Mouse (Mus musculus) stomach, postnatal 0 days (tissue): ENCODE measurements around the gene Leo1. TPM values are rescaled to one million over a fixed set of nuclear protein-coding genes. Genes with fewer than 3 reads are reported as not detected.
A peak's percentile ranks its signal among the peaks of the same experiment; 100 is the strongest.

Experiments
- ATAC-seq: fragments of 200-750 bp; cut with Nextera tagmentation; 2 replicates; pipeline ENCODE4 v1.8.0; 2017; ENCODE audit not compliant: low FRiP score, low TSS enrichment
- DNase-seq: peaks from one replicate; pipeline ENCODE4 v3.0.0-alpha.2; 2016; ENCODE audit warnings: low spot score
- H3K27ac ChIP-seq: fragments of 300-500 bp; sonication (generic); replicated peaks from 2 replicates; pipeline ENCODE4 v1.5.1; 2014; ENCODE audit warnings: mild to moderate bottlenecking, control low read depth
- H3K27me3 ChIP-seq: fragments of 300-500 bp; sonication (generic); 2 replicates; pipeline ENCODE4 v1.6.1; 2014; ENCODE audit warnings: low read length; ENCODE audit not compliant: control insufficient read depth, insufficient read depth
- H3K36me3 ChIP-seq: fragments of 300-500 bp; sonication (generic); 2 replicates; pipeline ENCODE4 v1.6.1; 2014; ENCODE audit warnings: low read length, mixed read lengths; ENCODE audit not compliant: control insufficient read depth, insufficient read depth
- H3K4me1 ChIP-seq: fragments of 300-500 bp; sonication (generic); replicated peaks from 2 replicates; pipeline ENCODE4 v1.6.1; 2014; ENCODE audit warnings: antibody characterized with exemption; ENCODE audit not compliant: control insufficient read depth, insufficient read depth
- H3K4me2 ChIP-seq: fragments of 300-500 bp; sonication (generic); replicated peaks from 2 replicates; pipeline ENCODE4 v1.6.1; 2014; ENCODE audit warnings: low read depth, mild to moderate bottlenecking, control low read depth, moderate library complexity
- H3K4me3 ChIP-seq: fragments of 300-500 bp; sonication (generic); 2 replicates; pipeline ENCODE4 v1.5.1; 2014; ENCODE audit warnings: low read depth, low read length, control low read depth
- H3K9ac ChIP-seq: fragments of 300-500 bp; sonication (generic); 2 replicates; pipeline ENCODE4 v1.6.1; 2014; ENCODE audit warnings: mild to moderate bottlenecking, low read length, control low read depth, mixed read lengths
- H3K9me3 ChIP-seq: fragments of 300-500 bp; sonication (generic); 2 replicates; pipeline ENCODE4 v1.6.1; 2016; ENCODE audit warnings: low read length; ENCODE audit not compliant: control insufficient read depth
- CTCF ChIP-seq: IDR thresholded peaks from 2 replicates; pipeline ENCODE4 v1.5.1; 2016; ENCODE audit warnings: antibody characterized with exemption, low read depth, mild to moderate bottlenecking, moderate library complexity
- EP300 ChIP-seq: optimal IDR thresholded peaks from 2 replicates; pipeline ENCODE3; 2016; ENCODE audit warnings: antibody characterized with exemption
- whole genome bisulfite sequencing: fragments of 180-500 bp; shearing (Covaris S2); extraction: QIAGEN DNeasy Blood & Tissue Kit; methylation state at CpG from one replicate; pipeline ENCODE4 v1.1.7; 2014; 5-methylcytosine and 5-hydroxymethylcytosine counted together
- polyA plus RNA-seq: library from polyadenylated mRNA; unstranded; fragments of >200 nt; fragmentation: Nextera tagmentation; extraction: Ambion mirVana; gene quantifications from 2 replicates; pipeline ENCODE4 v1.2.1, GENCODE M21; 2015

Gene Leo1
- polyA plus RNA-seq, 1 experiment from 2014 or later, result 17.8 TPM

- no peak for TF ChIP-seq EP300
- no peak for TF ChIP-seq CTCF
- Histone ChIP-seq H3K4me2 (no peak overlapping the region), H3K27ac (no peak overlapping the region), H3K9ac (no peak overlapping the region), H3K4me1 (no peaks in the 10 kb centered on the region), H3K9me3 (no peaks in the 10 kb centered on the region), H3K36me3 (peaks cover 30% of the 10 kb centered on the region), H3K27me3 (no peaks in the 10 kb centered on the region), H3K4me3 (no peak overlapping the region)
- no peak for ATAC-seq
- 81% methylated on average over 6 of the region's 6 CpGs for WGBS
- no peak for DNase-seq
Measured at GRCm38 (mm10) chr9:75504311-75504710, 63.0 kb downstream of the Leo1 start.

GRCm38 (mm10) chr9:75511236-75511939 is 70.1 kb downstream of the Leo1 start:
- no peak overlapping the region for H3K4me3 ChIP-seq
- no peak overlapping the region for H3K4me2 ChIP-seq
- H3K36me3 ChIP-seq, result peaks cover 12% of the 10 kb centered on the region
- ATAC-seq, result no peak
- no peaks in the 10 kb centered on the region for H3K9me3 ChIP-seq
- no peaks in the 10 kb centered on the region for H3K4me1 ChIP-seq
- H3K27ac ChIP-seq, result no peak overlapping the region
- no peaks in the 10 kb centered on the region for H3K27me3 ChIP-seq
- no peak overlapping the region for H3K9ac ChIP-seq
- TF ChIP-seq EP300, result no peak
- no peak for TF ChIP-seq CTCF
- DNase-seq, result no peak
- 83% methylated on average over 8 of the region's 8 CpGs for WGBS

GRCm38 (mm10) chr9:75515464-75516113 is 74.3 kb downstream of the Leo1 start:
- H3K27ac ChIP-seq, result no peak overlapping the region
- 50% methylated on average over 12 of the region's 12 CpGs for WGBS
- TF ChIP-seq EP300 (no peak), CTCF (peak; percentile 91)
- peak; percentile 35 for DNase-seq
- H3K36me3 ChIP-seq, result no peaks in the 10 kb centered on the region
- H3K4me1 ChIP-seq, result no peaks in the 10 kb centered on the region
- H3K9me3 ChIP-seq, result no peaks in the 10 kb centered on the region
- H3K9ac ChIP-seq, result no peak overlapping the region
- no peak overlapping the region for H3K4me3 ChIP-seq
- no peaks in the 10 kb centered on the region for H3K27me3 ChIP-seq
- ATAC-seq, result peak; percentile 83
- H3K4me2 ChIP-seq, result no peak overlapping the region

Other genes with a start within 250 kb of the Leo1 start
- gene Myo5c, start 209.5 kb upstream of the Leo1 start, polyA plus RNA-seq, result 11.4 and 13.2 TPM in 2 replicates
- gene Gnb5, start 135.2 kb upstream of the Leo1 start, polyA plus RNA-seq, result 16.1 and 17.5 TPM in 2 replicates
- not detected in 2 replicates for gene Bcl2l10, start 93.8 kb upstream of the Leo1 start, polyA plus RNA-seq
- 28.9 and 29.0 TPM in 2 replicates for gene Mapk6, start 31.5 kb upstream of the Leo1 start, polyA plus RNA-seq
- gene Tmod3, start 118.1 kb downstream of the Leo1 start, polyA plus RNA-seq, result 109 and 111 TPM in 2 replicates
- gene Tmod2, start 169.8 kb downstream of the Leo1 start, polyA plus RNA-seq, result 11.3 and 11.9 TPM in 2 replicates
- 30.3 and 32.2 TPM in 2 replicates for gene Lysmd2, start 184.2 kb downstream of the Leo1 start, polyA plus RNA-seq
- 5.1 and 5.6 TPM in 2 replicates for gene Scg3, start 242.5 kb downstream of the Leo1 start, polyA plus RNA-seq